Mouse (Mus musculus) kidney, postnatal 0 days (tissue): ENCODE results near the gene Arid5a. TPM values are rescaled to one million over a fixed set of nuclear protein-coding genes. Genes with fewer than 3 reads are reported as not detected.
A peak's percentile ranks its signal among the peaks of the same experiment; 100 is the strongest.

Source experiments
- ATAC-seq: fragments of 200-750 bp; cut with Nextera tagmentation; replicated peaks from 2 replicates; pipeline ENCODE4 v1.8.0; 2017; ENCODE audit warnings: low read depth, moderate number of reproducible peaks, moderate TSS enrichment, moderate library complexity; ENCODE audit not compliant: low FRiP score
- DNase-seq: peaks from one replicate; pipeline ENCODE4 v3.0.0-alpha.2; 2016; ENCODE audit warnings: low spot score
- H3K27ac ChIP-seq: fragments of 300-500 bp; sonication (generic); 2 replicates; pipeline ENCODE4 v1.5.1; 2014; ENCODE audit warnings: mild to moderate bottlenecking
- H3K27me3 ChIP-seq: fragments of 300-500 bp; sonication (generic); 2 replicates; pipeline ENCODE4 v1.6.1; 2014; ENCODE audit warnings: low read length, mixed read lengths; ENCODE audit not compliant: insufficient read depth
- H3K36me3 ChIP-seq: fragments of 300-500 bp; sonication (generic); 2 replicates; pipeline ENCODE4 v1.6.1; 2014; ENCODE audit warnings: low read length, mixed read lengths; ENCODE audit not compliant: insufficient read depth
- H3K4me1 ChIP-seq: fragments of 300-500 bp; sonication (generic); replicated peaks from 2 replicates; pipeline ENCODE4 v1.6.1; 2014; ENCODE audit warnings: antibody characterized with exemption, low read length, mixed read lengths; ENCODE audit not compliant: insufficient read depth
- H3K4me2 ChIP-seq: fragments of 300-500 bp; sonication (generic); 2 replicates; pipeline ENCODE4 v1.6.1; 2014; ENCODE audit warnings: mild to moderate bottlenecking, low read length, moderate library complexity, mixed read lengths
- H3K4me3 ChIP-seq: fragments of 300-500 bp; sonication (generic); replicated peaks from 2 replicates; pipeline ENCODE4 v1.5.1; 2014; ENCODE audit warnings: low read depth, low read length
- H3K9ac ChIP-seq: fragments of 300-500 bp; sonication (generic); 2 replicates; pipeline ENCODE4 v1.6.1; 2014; ENCODE audit warnings: low read depth, low read length
- H3K9me3 ChIP-seq: fragments of 300-500 bp; sonication (generic); replicated peaks from 2 replicates; pipeline ENCODE4 v1.6.1; 2016; ENCODE audit warnings: low read length, inconsistent platforms, mixed read lengths
- CTCF ChIP-seq: IDR thresholded peaks from 2 replicates; pipeline ENCODE4 v1.5.1; 2016; ENCODE audit warnings: antibody characterized with exemption, low read depth, mild to moderate bottlenecking, moderate library complexity
- WGBS: fragments of 180-500 bp; shearing (Covaris S2); extraction: QIAGEN DNeasy Blood & Tissue Kit; methylation state at CpG from one replicate; pipeline ENCODE4 v1.1.7; 2014; 5-methylcytosine and 5-hydroxymethylcytosine counted together
- polyA plus RNA-seq: library from polyadenylated mRNA; unstranded; fragments of >200 nt; fragmentation: Nextera tagmentation; extraction: Ambion mirVana; gene quantifications from 2 replicates; pipeline ENCODE4 v1.2.1, GENCODE M21; 2015

The Arid5a gene
- polyA plus RNA-seq, 1 experiment from 2014 or later, result 6.7 TPM

- no peak for ATAC-seq
- 89% methylated on average over 2 of the region's 2 CpGs for WGBS
These were observed 19.3 kb downstream of the Arid5a start for GRCm38 (mm10) chr1:36326815-36327214.

DNA sequence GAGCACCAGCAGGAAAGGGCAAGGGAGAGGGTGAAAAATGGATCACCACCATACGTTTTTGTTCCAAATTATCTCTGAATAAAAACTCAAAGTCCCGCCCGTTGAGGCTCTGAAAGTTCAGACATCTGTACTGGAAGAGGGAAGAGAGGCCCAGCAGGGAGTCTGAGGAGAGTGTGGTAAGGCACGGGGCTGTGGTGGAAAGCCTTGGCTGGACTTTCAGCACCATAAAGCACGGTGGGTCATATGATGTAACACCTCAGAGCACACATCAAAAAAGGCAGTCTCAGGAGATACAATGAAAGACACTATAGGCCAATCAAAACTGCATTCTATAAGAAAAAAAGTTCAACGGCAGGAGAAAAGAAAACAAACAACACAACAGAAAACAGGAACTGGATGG, 24.2 kb downstream of the Arid5a start:
- Histone ChIP-seq H3K4me3 (no peak overlapping the region), H3K36me3 (peaks cover 18% of the 10 kb centered on the region; the same call in 1 of the 2 replicates), H3K27me3 (no peaks in the 10 kb centered on the region), H3K4me1 (no peaks in the 10 kb centered on the region), H3K27ac (no peak overlapping the region), H3K9me3 (no peaks in the 10 kb centered on the region), H3K9ac (no peak overlapping the region), H3K4me2 (no peak overlapping the region)
- TF ChIP-seq CTCF, result no peak
- ATAC-seq (no peak), DNase-seq (no peak)
- WGBS, result 65% methylated on average over 6 of the region's 6 CpGs

More at GRCm38 (mm10) chr1:36326815-36327214, 19.3 kb downstream of the Arid5a start:
- Histone ChIP-seq H3K9me3 (no peaks in the 10 kb centered on the region), H3K4me2 (no peak overlapping the region), H3K27me3 (no peaks in the 10 kb centered on the region), H3K9ac (no peak overlapping the region), H3K27ac (no peak overlapping the region), H3K4me1 (0 out of 2 replicates have a peak, but pooled peaks cover 4% of the 10 kb centered on the region), H3K36me3 (peaks cover 5% of the 10 kb centered on the region; the same call in 1 of the 2 replicates), H3K4me3 (no peak overlapping the region)
- DNase-seq, result no peak
- no peak for TF ChIP-seq CTCF

DNA sequence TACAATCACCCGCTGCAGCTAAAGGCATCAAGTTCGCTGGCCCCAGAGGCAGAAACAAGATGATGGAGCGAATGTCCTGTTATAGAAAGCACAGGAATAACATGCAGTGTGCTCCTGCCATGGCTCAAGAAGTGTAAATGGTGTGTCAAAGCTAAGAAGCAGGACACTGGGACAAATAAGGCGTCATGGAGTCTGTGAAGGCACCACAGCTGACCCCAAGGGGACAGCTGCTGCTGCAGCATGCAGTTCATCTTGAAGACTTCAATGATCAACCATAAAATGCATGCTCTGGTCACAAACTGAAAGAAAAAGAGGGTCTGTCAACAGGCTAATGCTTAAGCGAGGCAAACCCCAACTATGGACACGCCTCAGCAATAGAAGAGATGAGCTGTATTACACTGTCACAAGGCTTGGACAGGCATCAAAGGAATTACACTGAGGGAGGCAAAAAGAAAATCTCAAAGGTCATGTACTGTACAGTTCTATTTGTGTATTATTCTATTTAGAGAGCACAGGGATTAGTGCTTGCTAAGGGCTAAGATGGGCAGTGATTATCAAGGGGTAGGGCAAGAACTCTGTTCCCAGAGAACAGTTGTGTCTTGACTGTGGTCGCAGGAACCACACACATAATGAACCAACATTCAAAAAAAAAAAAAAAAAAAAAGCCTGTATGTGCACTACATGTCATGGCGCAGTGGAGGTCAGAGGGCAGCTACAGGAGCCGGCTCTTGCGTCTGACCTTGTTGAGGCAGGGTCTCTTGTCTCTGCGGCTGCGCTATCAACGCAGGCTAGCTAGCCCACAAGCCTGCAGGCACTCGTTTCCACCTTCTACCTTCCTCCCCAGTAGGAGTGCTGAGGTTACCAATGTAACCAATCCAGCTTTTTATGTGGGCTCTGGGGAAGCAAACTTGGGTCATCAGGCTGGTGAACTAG, 25.7 kb downstream of the Arid5a start:
- H3K4me3 ChIP-seq, result no peak overlapping the region
- H3K4me2 ChIP-seq, result no peak overlapping the region
- WGBS, result 75% methylated on average over 14 of the region's 14 CpGs
- H3K9me3 ChIP-seq, result no peaks in the 10 kb centered on the region
- H3K27ac ChIP-seq, result no peak overlapping the region
- peak; percentile 72 for ATAC-seq
- H3K9ac ChIP-seq, result no peak overlapping the region
- no peaks in the 10 kb centered on the region for H3K27me3 ChIP-seq
- peaks cover 31% of the 10 kb centered on the region for H3K36me3 ChIP-seq
- no peaks in the 10 kb centered on the region for H3K4me1 ChIP-seq
- TF ChIP-seq CTCF, result no peak
- peak; percentile 42 for DNase-seq

DNA sequence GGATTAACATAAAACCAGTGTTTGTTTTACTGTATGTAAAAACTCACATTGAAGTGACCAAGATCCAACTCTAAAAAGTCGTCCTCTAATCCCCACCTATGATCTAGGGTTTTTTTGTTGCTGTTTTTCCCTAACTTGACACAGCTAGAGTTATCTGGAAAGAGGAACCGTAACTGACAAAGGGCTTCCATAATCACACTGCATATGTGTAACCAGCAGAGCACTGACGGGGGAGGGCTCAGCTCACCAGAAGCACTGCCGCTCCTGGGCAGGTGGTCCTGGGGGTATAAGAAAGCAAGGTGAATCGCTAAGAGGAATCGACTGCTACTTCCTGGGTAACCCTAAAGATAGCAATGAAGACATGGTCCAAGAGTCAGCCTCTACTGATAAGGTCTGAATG, 35.0 kb downstream of the Arid5a start:
- WGBS, result 94% methylated on average over 6 of the region's 6 CpGs
- H3K27ac ChIP-seq, result no peak overlapping the region
- H3K36me3 ChIP-seq, result peaks cover 81% of the 10 kb centered on the region
- DNase-seq (no peak), ATAC-seq (no peak)
- no peak overlapping the region for H3K4me3 ChIP-seq
- no peaks in the 10 kb centered on the region for H3K9me3 ChIP-seq
- H3K4me1 ChIP-seq, result no peaks in the 10 kb centered on the region
- no peak for TF ChIP-seq CTCF
- H3K9ac ChIP-seq, result no peak overlapping the region
- H3K4me2 ChIP-seq, result no peak overlapping the region
- H3K27me3 ChIP-seq, result no peaks in the 10 kb centered on the region

DNA sequence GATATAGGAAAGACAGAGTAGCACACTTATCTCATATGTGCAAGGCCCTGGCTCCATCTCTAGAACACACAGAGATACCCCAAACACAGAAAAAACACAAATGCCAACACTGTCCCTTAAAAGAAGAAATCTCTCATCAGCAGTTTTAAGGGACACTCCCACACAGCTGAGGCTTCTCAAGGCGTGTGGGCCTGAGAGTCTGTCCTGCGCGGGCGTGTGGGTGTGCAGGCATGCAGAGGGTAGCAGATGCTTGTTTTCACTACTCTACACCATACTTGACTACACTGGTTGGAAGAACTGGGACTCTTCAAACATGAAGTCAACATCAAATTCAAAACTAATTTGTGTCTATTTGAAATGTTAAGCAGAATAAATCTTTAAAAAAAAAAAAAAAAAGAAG, 44.8 kb downstream of the Arid5a start:
- Histone ChIP-seq H3K4me3 (no peak overlapping the region), H3K4me1 (no peaks in the 10 kb centered on the region), H3K9me3 (no peaks in the 10 kb centered on the region), H3K9ac (no peak overlapping the region), H3K27me3 (no peaks in the 10 kb centered on the region), H3K27ac (no peak overlapping the region), H3K36me3 (peaks cover 77% of the 10 kb centered on the region), H3K4me2 (no peak overlapping the region)
- WGBS, result 63% methylated on average over 4 of the region's 4 CpGs
- no peak for ATAC-seq
- TF ChIP-seq CTCF, result no peak
- no peak for DNase-seq

- Histone ChIP-seq H3K36me3 (peaks cover 53% of the 10 kb centered on the region), H3K27ac (peak overlapping the region; percentile 19; the same call in 1 of the 2 replicates)
- peak; percentile 8 for DNase-seq
These were observed 49.6 kb downstream of the Arid5a start for GRCm38 (mm10) chr1:36356955-36357695.

More at GRCm38 (mm10) chr1:36356955-36357695, 49.6 kb downstream of the Arid5a start:
- H3K4me3 ChIP-seq, result no peak overlapping the region
- TF ChIP-seq CTCF, result no peak
- no peak overlapping the region for H3K4me2 ChIP-seq
- H3K27me3 ChIP-seq, result no peaks in the 10 kb centered on the region
- 87% methylated on average over 5 of the region's 5 CpGs for WGBS
- H3K4me1 ChIP-seq, result no peaks in the 10 kb centered on the region
- no peak overlapping the region for H3K9ac ChIP-seq
- ATAC-seq, result peak; percentile 69; the same call in 1 of the 2 replicates
- H3K9me3 ChIP-seq, result no peaks in the 10 kb centered on the region
